Mouse (Mus musculus) adipocyte (in vitro differentiated cells): ENCODE data around the gene Mrpl52.

Experiments
- DNase-seq: peaks from one replicate; pipeline ENCODE4 v3.0.0-alpha.2; 2016; ENCODE audit warnings: low spot score

The Mrpl52 gene

GRCm38 (mm10) chr14:54426689-54427398, at the start of gene Mrpl52:
Gene Mrpl52, plus strand, starts transcription at chr14:54426909.
- DNase-seq = peak; percentile 87

GRCm38 (mm10) chr14:54377166-54377565, 49.5 kb upstream of the Mrpl52 start:
- peak; percentile 70 for DNase-seq

DNA sequence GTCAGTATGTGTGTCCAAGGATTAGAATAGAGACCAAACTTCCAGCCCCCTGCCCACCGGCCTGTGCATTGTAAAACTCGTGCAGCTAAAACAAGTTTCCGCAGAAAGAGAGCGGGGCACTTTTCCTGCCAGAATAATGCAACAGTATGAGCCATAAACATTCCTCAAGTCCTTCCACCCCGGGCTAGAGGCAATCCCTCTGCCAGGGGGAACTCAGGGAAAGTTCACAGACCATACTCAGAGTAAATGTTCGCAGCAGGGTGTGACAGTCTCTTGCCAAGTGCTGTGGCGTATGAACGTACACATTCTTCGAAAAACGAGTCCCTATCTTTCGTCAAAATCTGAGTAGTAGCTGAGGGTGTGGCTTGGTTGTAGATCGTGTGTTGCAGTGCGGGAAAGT, 47.1 kb upstream of the Mrpl52 start:
- DNase-seq = peak; percentile 14

DNA sequence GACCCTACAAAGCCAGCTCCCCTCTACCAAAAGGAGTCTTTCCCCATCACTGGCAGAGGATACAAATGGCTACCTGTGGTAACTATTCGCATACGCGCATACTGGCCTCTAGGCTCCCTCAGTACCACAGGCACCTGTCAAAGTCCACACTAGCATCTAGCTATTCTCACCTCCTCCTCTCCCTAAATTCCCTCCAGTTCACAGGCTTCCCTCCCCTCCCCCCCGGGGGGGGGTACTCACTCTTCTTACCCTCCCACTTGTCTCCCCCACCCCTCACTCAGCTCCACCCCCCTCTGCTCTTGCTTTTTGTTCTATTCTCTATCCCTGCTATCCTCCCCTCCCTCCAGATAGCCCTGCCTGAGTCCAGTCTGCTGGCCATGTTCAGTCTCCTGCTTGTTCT, 46.1 kb upstream of the Mrpl52 start:
- no peak for DNase-seq

DNA sequence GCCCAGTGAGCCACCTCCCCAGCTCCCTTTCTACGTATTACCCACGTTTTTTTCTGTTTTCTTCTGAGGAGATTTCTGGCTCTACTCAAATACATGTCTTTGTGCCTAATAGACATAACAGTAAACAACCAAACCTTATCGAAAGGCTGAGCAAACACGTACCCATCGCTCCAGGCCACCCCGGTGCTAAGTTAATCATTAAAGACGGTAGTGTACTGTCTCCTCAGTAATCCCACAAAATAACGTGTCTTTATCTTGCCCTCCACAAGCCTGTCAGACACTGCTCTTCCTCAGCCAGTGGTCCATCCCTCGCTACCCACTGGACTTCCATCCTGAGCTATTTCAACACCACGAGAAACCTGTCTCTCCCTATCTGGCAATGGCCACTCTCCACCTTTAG, 44.9 kb upstream of the Mrpl52 start:
- no peak for DNase-seq

GRCm38 (mm10) chr14:54382641-54383040, 44.1 kb upstream of the Mrpl52 start:
- DNase-seq = no peak

DNA sequence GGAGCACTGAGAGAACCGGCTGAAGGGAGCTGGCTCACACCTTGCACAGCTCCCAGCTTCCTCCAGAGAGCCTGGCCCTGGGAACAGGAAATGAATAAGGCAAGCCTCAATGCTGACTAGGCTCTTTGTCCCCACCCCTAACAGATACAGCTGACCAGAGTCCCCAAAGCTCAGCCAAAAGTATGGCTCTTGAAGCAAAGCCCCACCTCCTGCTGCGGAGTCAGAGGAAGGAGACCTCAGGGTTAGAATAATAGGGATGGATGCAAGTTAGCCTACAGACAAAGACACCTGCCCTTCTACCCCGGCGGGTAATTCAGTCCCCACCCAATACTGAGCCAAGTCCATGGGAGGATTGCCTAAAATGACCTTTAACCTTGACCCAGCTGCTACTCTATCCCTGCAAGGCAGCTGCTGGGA, 43.3 kb upstream of the Mrpl52 start:
- DNase-seq = no peak

DNA sequence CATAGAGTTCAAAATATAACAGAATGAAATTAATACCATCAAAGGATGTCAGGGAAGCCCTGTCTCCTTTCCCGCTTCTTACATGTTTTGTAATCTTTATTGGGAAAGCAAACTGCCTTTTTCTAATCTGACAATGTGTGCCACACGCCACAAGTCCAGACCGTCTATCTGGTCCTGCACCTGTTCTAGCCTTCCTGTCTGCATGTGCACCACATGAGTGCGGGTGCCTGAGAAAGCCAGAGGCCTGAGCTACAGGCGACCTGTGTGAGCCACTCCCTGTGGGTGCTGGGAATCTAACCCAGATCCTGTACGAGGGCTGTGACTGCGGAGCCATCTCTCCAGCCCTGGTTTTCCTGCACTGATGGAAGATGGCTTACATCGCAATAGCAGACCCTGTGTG, 42.3 kb upstream of the Mrpl52 start:
- no peak for DNase-seq

GRCm38 (mm10) chr14:54385968-54386618, 40.6 kb upstream of the Mrpl52 start:
- no peak for DNase-seq

DNA sequence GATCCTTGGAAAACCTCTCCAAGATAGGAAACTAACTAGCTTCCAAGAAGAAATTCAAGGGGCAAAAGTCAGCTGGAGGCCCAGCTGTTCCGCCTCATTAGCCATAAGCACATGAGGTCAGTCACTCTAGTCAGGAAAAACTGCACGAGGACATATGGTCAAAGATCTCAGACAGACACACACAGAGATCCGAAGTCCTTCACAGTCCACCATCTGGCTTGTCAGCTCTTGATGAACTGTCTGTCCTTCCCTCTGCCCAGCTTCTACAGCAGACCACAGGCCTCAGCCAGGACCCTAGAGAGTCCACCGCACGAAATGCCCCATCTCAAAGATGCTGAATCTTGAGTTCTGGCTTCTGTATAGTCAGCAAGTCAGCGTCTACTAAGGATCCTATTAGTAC, 39.2 kb upstream of the Mrpl52 start:
- no peak for DNase-seq

GRCm38 (mm10) chr14:54390843-54391242, 35.9 kb upstream of the Mrpl52 start:
- no peak for DNase-seq

DNA sequence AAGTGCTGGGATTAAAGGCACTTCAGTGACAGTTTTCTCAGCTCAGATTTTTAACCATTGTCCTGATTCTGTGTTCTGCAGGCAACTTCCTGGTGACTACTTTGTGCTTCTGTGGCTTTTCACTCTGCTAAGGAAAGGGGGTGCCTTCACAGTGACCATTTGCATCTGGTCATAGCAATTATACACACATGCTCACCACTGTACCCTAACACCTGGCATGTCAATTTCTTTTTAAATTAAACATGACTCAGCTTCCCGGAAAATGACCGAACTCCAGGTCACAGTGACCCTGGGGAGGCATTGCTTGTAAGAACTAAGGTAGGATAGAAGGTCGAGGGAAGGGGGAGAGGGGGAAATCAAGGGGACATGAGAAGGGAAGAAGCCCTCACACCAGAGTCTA, 32.9 kb upstream of the Mrpl52 start:
- no peak for DNase-seq

GRCm38 (mm10) chr14:54394309-54394708, 32.4 kb upstream of the Mrpl52 start:
- no peak for DNase-seq

DNA sequence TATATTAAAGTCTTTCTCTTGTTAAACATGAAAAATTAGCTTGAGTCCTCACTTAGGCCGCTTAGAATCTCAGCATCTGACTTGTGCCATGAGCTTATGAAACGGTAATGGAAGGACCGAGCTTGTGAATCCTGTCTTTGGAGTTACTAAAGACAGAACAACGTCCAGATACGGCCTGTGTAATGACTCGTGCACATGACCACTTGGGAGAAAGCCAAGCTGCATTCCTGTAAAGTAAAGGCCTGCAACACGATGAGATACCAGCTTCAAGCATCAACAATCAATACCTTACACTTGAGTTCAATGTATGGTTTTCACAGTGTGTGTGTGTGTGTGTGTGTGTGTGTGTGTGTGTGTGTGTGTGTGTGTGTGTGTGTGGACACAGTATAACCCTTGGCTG, 30.0 kb upstream of the Mrpl52 start:
- DNase-seq = no peak

GRCm38 (mm10) chr14:54397872-54398527, 28.7 kb upstream of the Mrpl52 start:
- DNase-seq = no peak

GRCm38 (mm10) chr14:54398528-54398916, 28.2 kb upstream of the Mrpl52 start:
- DNase-seq = no peak

- no peak for DNase-seq
Measured at GRCm38 (mm10) chr14:54398921-54399382, 27.8 kb upstream of the Mrpl52 start.

GRCm38 (mm10) chr14:54401723-54402122, 25.0 kb upstream of the Mrpl52 start:
- DNase-seq = no peak

GRCm38 (mm10) chr14:54408336-54409056, 18.2 kb upstream of the Mrpl52 start:
- no peak for DNase-seq

- no peak for DNase-seq
Measured at GRCm38 (mm10) chr14:54409057-54409645, 17.6 kb upstream of the Mrpl52 start.

GRCm38 (mm10) chr14:54409980-54410810, 16.5 kb upstream of the Mrpl52 start:
- DNase-seq = peak; percentile 38
